Mouse (Mus musculus) layer of hippocampus, adult 8-10 months (tissue): ENCODE measurements around the gene Fhl2. TPM values are rescaled to one million over a fixed set of nuclear protein-coding genes. Genes with fewer than 3 reads are reported as not detected.

Experiments
- DNase-seq, 2 experiments: peaks; one replicate each; pipeline ENCODE4 v3.0.0; 2022; ENCODE audit warnings: low spot score in 2 of 2
- total RNA-seq, 4 experiments: library from RNA; stranded (reverse); gene quantifications; 2 replicates each; pipeline ENCODE4 v1.2.4; 2022

The Fhl2 gene
- total RNA-seq, 4 experiments from 2014 or later: 32.1 to 48.0 (median 39.6) TPM

DNA sequence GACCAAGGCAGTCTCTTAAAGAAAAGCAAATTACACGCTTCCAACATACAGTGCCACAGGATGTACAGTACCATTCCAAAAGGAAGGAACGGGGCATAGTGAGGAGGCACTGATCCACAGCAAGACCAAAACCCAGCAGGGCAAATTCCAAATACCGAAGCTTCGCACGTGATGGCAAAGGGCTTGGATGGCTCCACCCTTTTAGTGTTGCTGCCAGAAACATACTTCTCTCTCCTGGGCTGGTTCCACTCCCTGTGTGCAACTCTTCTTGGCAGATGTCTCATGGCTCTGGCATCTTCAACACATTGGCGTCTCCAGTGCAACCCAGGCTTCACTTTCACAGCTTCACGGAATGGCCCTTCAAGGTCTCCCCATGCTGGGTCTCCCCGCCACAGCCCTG lies 79.3 kb downstream of the Fhl2 start:
- no peak for DNase-seq

DNA sequence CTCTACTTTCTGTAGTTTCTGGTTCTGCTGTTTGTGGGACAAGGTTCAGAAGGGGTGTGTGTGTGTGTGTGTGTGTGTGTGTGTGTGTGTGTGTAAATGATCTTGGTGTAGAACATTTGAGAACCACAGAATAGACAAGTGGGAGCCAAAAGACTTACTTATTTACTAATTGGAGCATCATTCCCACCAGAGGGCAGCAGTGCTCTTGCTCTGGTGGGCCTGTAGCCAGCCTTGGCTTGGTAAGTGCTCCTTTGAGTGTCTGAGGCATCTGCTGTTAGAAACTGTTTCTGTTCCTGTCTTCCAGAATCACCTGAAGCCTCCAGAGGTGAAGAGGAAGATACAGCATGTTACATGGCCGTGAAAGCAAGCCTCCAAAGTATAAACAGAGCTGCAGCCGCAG lies 83.9 kb downstream of the Fhl2 start:
- DNase-seq: peak; percentile 41 to 75

DNA sequence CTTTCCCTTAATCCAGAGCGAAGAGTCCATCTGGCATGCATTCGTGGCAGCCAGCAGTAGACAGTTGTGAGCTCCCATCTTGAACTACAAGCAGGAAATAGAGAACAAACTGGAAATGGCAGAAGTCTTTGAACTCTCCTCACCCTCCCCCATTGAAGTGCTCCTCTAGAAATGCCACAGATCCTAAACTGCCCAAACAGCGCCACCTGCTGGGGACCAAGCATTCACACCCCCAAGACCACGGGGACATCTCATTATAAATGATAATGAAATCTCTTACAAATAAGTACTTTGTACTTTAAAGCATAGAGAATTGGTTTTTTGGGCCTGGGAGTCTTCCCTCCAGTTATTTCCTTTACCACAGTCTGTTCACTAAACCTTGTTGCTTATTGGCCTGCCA lies 86.2 kb downstream of the Fhl2 start:
- DNase-seq: peak in 1 of 2 experiments; percentile 31

DNA sequence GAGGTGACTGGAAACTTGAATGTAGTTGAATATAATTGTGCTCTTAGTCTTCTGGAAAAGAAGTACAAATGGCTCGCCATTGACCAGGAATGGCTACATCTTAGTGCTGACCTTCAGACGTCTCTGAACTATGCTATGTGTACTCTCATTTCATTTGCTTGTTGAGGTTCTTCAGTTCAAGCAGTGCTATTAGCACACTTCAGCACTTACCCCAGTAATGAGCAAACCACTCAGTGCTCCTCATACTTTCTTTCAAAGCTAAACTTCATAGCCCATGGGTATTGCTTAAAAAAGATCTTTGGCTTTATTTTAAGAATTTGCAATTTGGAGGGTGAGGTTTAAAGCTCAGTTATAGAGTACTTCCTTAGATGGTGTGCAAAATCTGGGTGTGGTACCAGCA lies 88.1 kb downstream of the Fhl2 start:
- no peak for DNase-seq

DNA sequence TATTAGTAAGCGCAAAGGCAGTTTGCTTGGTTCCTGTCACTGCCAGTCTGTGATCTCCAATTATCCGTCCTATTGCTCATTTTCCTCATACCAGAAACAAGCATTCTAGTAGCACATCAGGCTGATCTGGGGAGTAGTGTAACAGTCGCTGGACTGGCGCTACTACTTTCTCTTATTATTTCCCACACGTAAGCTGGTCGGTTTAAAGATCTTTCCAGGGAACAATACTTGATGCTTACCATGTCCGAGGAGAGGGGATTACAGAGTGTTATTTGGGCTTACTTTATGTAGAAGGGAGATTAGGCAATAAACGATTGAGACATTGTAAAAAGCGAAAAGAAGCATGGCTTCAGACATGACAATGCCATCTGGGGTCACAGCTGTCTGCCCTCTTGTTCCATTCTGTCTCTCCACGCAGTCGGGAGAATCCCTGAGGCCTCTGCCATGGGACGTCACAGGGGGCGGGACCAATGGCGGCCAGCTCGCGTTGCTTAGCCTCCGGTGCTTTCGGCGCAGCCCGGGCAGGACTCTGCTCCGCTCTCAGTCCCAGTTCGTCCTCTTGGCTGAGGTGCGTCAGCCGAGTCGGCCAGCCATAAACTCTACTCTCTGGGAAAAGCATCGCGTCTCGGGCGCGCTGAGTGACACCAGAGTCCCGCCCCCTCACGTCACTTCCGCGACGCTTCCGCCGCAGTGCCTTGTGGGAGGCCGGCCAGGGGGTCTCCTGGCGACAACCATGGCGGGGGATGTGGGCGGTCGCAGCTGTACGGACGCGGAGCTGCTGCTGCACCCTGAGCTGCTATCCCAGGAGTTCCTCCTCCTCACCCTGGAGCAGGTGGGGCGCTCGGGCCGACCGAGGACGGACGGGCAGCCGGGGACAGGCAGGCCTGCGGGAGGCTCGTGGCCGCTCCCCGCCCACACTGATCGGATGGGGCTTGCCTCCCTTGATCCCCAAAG lies 98.5 kb downstream of the Fhl2 start, which contains the start of the genes Tgfbrap1 and AI597479:
Gene Tgfbrap1 (minus strand): TSS at position 607 of the 954 bp plus-strand sequence.
Gene AI597479 (plus strand): TSS at position 680 of the 954 bp plus-strand sequence.
- DNase-seq: peak; percentile 88 to 91

DNA sequence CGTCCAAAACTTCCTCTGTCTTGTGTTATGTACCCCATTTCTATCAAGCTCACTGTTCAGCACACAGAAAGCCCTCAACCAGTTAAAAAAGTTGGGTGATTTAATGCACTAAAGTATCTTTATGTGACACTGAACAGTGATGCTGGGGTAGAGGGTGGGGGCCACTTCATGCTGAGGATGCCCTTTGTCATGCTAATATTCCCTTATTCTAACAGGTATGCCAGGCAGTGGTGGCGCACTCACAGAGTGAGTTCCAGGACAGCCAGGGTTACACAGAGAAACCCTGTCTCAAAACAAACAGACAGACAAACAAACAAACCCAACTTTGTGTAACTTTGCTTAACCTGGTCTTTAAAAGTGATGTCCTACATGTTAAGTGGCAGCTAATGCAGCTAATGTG lies 102.6 kb downstream of the Fhl2 start:
- no peak for DNase-seq

DNA sequence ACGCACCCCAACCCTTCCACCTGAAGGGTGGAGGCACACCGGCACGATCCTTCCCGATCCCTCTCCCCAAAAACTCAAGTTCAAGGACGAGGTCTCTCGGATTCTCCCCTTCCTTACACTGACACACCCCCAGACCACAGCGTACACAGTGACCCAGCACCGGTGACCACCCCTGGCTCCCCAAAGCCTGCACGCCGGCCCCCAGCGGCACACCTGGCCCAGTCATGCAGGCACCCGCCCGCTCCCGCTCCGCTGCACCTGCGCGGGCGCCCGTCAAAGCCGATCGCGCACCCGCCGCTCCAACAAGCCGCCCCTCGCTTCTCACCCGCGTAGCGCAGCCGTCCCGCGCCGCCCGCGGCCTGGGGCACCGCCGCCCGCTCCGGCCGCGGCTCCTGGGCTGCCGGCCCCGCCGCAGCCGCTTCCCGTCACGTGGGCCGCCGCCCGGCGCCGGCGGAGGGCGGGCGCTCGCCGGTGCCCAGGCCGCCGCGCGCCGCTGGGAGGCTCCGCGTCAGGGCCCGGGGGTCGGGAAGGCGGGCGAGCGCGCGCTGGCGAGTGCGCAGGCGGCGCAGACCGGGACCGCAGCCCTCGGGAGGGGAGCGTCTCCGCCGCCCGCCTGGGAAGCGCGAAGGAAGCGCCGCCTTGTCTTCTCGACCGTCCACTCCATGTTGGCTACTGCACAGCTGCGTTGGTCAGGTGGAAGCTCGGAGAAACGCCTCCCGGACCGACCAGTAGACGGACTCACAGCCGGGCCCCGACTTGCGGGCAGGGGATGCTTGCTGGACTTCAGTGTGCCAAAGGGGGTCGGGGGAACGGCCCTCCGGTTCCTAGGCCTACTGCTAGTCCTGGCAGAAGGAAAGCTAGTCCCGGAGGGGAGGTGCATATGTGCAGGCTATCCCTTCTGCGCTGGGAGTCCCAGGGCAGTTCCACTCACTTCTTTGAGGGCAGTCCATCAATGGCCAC lies 104.4 kb downstream of the Fhl2 start:
- peak; percentile 54 to 65 for DNase-seq

DNA sequence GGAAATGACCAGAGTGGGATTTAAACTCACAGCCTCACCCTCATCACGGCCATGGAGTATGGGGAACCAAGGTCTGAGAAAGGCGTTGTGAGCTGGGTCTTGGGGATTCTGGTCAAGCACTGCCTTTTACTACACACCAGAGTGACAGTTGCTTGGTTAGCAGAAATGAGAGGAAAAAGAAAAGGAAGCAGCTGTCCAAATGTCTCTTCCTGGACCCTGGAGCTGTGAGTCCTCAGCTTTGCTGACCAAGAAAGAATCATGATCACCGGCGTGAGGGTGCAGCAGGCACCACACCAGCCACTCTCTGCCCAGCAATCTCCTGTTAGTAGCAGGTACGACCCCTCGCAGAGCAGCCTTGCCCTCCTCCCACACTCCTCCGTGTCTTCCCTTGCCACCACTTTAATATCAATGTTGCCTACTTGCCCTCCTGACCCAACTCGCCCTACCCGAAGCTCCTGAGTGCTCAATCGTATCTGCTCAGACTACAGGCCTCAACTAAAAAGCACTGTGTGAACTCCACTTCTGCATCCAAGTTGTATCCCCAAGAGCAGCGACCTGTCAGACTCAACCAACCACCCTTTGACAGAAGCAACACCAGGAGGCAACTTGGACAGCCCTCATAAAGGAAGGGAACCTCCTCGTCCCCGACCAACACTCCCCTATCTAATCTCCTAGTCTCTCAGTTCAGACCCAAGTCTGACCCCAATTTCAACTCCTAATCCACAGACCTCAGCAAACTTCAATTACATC lies 105.3 kb downstream of the Fhl2 start:
- DNase-seq: no peak

DNA sequence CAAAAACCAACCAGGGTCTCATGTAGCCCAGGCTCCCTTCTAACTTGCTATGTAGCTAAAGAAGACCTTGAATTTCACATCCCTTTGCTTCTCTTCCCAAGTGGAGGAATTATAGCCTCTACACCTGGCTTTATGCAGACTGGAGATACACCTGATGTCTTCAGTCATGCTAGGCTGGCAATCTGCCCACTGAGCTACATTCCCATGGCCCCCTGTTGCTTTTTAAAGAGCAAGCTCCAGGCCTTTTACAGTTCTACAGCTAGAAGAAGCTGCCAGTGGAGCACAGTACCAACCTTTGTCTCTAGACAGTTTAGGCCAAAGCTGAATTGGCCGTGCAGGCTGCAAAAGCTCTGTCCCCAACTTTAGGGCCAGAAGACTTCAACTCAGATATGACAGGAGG lies 106.4 kb downstream of the Fhl2 start:
- DNase-seq: no peak

DNA sequence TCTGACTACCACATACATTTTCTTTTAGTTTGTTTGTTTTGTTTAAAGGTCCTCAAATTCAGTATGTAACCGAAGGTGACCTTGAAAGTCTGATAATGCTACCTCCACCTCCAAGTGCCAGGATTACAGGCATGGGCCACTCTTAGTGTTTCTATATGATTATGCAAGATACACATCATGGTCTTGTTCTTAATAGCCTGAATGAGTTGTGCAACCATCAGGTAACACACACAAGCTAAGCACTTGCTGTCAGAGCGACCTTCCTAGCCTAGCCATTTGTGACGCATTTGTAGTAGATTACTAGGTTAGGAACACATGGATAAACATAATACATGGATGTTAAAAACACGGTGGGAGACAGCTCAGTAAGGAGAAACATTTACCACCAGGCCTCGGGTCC lies 113.8 kb downstream of the Fhl2 start:
- no peak for DNase-seq

DNA sequence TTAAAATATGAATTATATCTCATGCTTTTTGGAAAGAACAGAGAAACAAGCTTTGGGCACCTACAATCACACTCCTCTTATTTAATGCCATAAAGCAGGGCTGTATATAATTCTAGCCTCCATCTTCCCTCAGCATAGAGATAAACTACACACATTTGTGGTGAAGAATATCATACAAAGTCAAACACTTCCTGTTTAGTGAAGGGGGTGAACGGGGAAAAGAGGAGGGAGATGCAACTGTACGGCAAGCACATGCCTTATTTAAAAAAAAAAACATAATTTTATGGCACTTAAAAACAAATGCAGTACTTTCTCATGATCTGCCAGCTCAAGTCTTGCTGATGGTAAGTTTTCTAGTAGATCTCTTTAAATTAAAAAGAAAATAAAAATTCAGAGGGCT lies 118.7 kb downstream of the Fhl2 start:
- no peak for DNase-seq

DNA sequence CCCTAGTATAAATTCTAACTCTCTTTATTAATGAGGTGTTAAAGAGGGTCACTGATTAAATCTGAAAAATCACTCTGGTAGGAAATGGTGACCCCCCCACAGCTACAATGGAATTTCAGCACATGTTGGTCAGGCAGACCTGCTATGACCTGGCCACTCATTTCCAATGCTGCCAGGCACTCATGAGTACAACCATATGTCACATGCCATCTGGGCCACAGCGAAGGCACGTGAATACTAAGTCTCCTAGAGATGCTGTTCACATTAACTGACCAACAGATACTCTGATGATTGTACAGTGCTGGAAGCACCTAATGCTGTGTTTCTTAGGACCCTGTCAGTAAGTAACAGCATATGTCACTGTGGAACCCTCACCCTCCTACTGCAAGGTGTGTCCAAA lies 122.0 kb downstream of the Fhl2 start:
- no peak for DNase-seq

Other genes starting within 250 kb of the Fhl2 start
- 10 to 100 TPM; 19.2 to 30.2 (median 22.7) TPM for gene Gpr45, start 244.1 kb downstream of the Fhl2 start, total RNA-seq
- 10 to 100 TPM; 40.2 to 44.5 (median 41.7) TPM for gene Tgfbrap1, start 98.3 kb downstream of the Fhl2 start, total RNA-seq
- 10 to 100 TPM; 23.2 to 25.6 (median 24.2) TPM for gene AI597479, start 98.3 kb downstream of the Fhl2 start, total RNA-seq
- 10 to 100 TPM; 40.5 to 50.5 (median 48.8) TPM for gene Nck2, start 247.6 kb upstream of the Fhl2 start, total RNA-seq